Mouse (Mus musculus) lung, postnatal 0 days (tissue): ENCODE data around the gene Gatad2b.

Source experiments
- CTCF ChIP-seq: IDR thresholded peaks from 2 replicates; pipeline ENCODE4 v1.5.1; 2016; ENCODE audit warnings: antibody characterized with exemption, mild to moderate bottlenecking
- EP300 ChIP-seq: IDR thresholded peaks from 2 replicates; pipeline ENCODE4 v1.6.1; 2016; ENCODE audit warnings: antibody characterized with exemption, mild to moderate bottlenecking, control low read depth

GRCm38 (mm10) chr3:90412312-90413010, 119.5 kb downstream of the Gatad2b start:
- TF ChIP-seq CTCF: peak; percentile 97
- no peak for TF ChIP-seq EP300
